Mouse (Mus musculus) MN1 (cell line): Measurements from ENCODE around the gene Pofut1.
"Not testable (repeated sequence)": the region's sequence is repeated elsewhere in the genome, so short reads cannot be mapped to it uniquely, and the experiment has no call there.

Experiments used
- DNase-seq: peaks from one replicate; pipeline ENCODE4 v3.0.0-alpha.2; 2016; ENCODE audit warnings: low spot score

The Pofut1 gene

DNA sequence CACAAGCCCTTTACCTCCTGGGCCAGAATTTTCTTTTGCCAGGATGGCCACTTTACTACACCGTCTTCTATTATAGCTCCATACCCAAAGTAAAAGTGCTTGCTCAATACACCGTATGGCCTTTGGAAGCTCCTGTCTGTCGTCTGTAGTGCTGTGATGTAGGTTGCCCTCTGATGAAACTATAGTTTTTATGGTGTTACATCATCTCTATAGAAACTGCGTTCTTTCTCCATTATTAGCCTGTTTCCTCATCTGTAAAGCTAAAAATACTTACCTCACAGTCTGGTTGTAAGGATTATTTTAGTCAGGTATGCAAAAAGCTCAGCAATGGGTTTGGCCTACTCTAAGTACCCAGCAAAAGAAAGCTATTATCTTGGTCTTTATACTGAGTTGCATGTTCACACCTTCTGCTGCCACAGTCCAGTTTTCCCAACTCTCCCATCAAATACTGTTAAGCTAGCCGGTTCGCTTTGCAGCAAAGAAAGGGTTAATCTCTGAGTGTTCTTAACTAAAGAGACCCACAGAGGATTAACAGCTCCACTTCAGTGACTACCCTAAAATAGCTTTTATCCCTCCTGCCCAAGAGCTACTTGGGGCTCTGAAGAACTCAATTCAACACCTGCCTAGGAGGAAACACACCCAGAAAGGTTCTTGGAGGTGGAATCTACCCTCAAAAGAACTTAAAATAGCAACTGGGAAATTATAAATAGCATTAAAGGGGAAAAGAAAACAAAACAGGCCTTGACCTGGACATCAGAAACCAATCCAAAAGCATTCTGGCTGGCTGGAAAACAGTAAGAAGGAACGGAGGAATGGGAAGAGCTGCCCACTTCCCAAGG lies 2.1 kb upstream of the Pofut1 start:
- no peak for DNase-seq

DNA sequence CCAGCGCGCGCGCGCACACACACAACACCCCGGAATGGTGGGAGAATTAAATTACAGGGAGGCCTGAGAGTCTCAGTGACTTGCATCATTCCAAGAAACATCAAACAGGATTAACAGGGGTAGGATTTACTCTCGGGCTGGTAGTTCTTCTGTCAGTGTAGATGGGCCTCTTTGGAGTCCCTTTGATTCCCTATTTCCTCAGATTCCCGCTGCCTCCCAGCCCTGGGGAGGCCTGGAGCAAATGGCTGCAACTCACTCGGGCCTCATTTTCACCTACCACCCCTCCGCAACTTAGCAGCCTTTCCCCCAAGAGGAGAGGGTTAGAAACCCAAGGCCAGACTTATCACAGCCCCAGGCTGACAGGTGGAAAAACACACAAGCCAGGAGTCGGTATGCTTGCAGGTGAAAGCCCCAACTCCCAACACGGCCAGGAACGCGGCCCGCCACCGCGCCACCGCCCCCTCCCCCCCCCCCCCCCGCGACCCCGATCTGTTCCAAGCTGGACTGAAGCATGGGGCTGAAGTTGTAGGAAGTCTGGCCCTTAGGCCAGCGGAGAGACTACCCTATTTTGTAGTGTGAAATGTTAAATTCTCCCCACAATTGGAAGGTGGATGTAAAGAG lies 1.4 kb upstream of the Pofut1 start:
- peak; percentile 71 for DNase-seq

DNA sequence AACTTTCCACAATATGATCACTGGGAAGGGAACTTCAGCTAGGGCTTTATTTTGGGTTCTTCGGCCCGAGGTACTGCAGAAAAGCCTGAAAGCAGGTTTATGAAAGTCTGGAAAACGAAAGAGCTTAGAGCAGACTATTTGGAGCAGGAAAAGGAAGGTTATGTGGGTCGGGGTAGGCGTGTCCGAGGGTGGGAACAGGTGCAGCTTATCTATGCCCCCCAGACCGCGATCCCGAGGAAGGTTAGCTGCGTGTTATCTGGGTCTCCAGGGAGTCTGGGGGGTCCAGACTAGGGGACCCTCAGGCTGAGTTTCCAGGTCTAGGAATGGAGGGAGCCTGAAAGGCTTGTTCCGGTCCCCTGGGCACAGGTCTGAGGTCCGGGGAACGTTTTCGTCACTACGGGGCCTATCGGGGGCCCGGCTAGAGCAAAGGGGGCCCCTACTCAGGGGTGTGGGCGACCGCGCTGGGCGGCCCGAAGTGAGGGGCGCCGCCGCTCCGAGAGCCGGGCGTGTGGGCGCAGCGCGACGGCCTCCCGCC lies 565 bp upstream of the Pofut1 start:
- peak; percentile 33 for DNase-seq

DNA sequence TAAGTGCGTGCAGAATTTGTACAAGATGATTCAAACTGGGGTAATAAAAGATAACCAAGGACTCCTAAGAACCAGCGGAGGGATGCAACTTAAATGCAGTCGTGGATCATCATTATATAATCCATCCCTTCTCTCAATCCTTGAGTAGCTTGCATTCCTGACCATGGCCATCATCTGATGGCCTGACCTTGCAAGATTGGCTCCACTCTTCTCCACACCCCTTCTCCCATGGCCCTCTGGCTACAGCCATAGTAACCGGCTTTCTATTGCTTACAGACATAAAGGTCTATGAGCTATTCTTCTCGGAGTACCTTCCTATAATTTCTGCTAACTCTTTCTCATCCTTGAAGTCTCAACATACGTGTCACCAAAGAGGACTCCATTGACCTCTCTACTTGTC lies 823 bp downstream of the Pofut1 start:
- DNase-seq: no peak

DNA sequence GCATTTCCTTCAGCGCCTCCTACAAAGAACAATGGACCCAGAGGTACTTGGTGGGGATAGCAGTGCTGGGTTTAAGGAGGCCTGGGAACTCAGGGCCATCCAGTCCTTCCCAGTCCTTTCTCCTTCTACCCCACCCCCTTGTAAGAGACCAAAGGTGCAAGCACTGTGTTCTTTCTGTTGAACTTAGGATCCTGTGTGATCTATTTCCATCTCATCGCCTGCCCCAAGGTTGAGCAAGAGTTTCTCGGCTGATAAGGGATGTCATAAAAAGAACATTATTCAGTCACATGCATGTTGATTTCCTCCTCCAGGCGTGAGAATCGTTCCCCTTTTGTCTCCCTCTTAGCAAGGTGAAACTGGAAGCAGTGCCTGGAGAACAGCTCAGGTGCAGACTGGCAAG lies 8.4 kb downstream of the Pofut1 start:
- no peak for DNase-seq

DNA sequence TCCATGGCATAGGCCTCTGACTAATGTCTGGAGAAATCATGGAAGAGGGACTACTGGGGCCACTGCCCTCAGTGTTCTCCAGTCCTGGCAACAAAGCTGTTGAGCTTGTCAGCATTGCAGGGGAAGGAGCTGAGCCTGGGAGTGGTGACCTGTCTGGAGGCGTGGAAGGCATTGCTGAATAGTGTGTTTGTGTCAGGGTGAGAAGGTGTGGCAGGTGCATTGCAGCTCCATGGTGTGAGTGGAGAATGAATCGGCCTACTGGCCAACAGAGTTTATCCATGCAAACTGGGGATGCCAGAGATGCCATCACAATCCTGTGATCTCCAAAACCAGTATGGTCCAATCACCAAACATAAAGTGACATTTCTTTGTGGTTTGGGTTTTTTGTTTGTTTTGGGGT lies 15.3 kb downstream of the Pofut1 start:
- no peak for DNase-seq

DNA sequence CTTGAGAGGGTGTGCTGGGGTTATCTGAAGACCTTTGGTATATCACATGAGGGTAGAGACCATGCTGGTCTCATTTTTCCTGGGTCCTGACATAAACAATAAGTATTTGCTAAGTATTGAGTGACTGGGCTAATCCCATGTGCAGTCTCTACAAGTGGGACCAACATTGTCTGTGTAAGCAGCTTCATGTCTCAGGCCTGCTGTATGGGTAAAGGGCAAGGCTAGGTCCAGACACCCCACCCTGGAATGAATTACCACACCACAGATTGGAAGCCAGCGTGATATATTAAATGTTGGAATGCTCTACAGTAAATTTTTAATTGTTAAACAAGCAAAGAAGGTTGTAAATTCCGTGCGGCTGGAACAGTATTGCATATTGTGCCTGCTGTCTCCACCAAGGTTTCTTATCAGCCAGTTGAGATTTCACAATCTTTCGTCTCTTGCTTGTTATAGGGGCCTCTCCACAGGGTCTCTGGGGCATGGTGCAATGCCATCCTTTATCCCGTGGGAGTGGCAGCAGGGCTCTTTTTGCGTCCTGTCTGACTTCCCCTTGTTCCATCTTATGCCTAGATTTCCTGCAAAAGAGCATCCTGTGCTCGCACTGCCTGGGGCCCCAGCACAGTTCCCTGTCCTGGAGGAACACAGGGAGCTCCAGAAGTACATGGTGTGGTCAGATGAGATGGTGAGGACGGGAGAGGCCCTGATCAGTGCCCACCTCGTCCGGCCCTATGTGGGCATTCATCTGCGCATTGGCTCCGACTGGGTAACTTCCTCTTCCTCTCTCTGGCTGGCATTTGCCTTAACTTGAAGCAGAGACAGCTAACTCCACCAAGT lies 17.9 kb downstream of the Pofut1 start:
- no peak for DNase-seq

DNA sequence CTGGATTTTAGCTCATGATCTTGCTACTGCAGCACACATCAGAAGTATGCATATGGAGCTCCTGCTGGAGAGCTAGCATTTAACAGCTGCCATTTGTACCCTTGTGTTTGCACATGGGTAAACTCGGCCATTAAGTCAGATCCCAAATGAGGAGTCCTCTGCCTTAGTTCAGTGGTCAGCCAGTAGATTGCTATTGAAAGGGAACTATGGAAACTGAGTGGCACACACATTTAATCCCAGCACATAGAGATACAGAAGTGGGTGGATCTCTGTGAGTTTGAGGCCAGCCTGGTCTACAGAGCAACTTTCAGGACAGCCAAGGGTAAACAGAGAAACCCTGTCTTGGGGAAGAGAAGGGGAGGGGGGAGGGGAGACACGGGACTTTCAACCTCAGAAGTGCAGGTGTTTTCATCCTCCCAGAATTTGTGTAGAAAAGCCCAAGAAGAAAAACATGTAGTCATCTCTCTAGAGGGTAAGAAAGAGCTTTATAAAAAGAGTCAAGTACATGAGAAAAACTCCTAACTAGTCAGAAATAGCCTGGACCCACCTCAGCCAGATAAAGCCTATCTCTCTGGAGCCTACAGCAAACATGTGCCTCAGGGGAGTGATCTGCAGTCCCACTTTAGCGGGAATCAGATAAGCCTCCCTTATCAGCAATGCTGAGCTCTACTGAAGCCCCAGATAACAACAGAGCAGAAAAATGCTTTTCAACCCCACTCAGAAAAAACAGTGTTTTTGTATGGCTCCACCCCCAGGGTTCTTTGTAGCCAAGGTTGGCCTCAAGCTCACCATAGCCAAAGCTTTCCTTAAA lies 18.7 kb downstream of the Pofut1 start:
- no peak for DNase-seq

DNA sequence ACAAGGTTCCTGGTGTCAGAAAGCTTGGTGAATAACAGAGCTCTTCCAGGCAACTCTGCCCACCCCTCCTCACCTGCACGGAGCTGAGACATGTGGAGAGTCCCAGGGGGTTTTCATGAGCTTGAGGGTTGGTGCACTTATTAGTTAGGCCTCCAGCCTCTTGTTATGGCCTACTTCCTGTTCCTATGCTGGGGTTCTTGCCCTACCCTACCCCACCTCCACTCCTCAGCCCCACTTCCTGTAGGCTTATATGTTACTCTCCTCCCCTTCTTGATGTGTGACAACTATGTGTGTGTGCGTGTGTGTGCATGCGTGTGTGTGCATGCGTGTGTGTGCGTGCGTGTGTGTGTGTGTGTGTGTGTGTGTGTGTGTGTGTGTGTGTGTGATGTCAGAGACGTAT lies 21.7 kb downstream of the Pofut1 start:
- no peak for DNase-seq

DNA sequence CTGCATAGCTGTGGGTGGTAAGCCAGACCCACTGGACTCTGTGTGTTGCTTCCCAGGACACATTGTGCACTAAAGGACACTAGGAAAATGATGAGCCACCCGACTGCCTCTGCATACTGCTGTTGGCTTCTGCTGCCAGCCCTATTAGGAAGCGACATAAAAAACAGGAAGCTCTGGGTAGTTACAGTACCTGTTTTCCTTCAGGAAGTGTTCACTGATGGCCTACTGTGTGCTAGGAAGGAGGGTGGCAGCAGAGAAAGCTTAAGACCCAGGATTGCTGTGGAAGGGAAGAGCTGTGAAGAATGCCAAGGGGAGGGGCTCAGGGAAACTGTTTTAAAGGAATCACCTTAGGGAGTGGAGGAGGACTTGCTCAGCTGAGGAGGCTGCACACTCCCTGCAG lies 26.0 kb downstream of the Pofut1 start:
- DNase-seq: no peak

DNA sequence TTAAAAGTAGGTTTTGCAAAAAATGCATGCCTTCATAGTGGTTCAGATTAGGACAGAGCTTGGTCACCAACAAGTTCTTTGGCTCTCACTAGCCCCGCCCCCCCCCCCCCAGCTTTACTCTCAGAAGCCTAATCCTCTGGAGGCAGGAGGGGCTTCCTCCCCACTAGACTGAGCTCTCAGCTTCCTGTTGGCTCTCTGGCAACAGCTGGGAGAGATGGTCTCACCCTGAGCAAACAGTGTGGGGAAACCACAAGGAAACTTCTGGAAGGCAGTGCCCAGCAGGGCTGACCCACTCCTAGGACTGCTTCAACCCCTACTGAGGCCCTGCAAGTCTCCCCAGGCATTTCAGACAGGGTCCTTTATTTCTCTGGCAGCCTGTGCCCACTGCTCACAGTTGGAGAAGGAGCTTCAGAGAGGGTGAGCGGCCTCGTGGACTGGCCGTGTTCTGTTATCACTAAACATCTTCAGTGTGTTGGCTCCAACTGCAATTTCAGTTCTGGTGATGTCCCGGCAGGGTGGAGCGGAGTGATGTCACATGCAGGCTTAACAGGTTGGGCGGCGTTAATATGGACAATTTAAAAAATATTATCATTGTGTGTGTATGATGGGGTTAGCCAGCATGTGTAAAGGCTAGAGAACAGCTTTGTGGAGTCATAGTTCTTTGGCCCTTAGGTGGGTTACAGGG lies 29.0 kb downstream of the Pofut1 start:
- not testable (repeated sequence) for DNase-seq

DNA sequence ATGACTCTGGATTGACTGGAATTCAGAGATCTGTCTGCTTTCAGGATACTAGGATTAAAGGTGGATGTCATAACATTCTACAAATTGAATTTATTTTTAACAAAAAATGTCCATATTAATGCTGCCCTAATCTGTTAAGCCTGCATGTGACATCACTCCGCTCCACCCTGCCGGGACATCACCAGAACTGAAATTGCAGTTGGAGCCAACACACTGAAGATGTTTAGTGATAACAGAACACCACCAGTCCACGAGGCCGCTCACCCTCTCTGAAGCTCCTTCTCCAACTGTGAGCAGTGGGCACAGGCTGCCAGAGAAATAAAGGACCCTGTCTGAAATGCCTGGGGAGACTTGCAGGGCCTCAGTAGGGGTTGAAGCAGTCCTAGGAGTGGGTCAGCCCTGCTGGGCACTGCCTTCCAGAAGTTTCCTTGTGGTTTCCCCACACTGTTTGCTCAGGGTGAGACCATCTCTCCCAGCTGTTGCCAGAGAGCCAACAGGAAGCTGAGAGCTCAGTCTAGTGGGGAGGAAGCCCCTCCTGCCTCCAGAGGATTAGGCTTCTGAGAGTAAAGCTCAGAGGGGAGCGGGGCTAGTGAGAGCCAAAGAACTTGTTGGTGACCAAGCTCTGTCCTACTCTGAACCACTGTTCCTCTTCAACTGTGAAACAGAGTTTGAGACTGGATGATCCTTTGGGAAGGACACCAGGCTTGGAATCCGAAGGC lies 33.0 kb downstream of the Pofut1 start:
- DNase-seq: not testable (repeated sequence)

DNA sequence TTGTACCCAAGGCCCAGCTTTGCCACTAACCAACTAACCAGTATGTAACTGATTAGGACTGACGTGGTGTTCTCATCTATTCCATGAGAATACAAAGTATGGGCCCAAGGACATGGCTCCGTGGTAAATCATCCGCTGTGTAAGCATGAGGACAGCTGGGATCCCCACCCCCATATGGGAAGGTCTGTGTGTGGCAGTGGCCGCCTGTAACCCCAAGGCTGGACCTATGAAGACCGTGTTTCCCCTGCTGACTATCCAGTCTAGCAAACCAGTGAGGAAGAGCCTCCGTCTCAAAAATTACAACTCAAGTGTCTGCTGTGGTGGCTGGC lies 33.5 kb downstream of the Pofut1 start:
- no peak for DNase-seq

DNA sequence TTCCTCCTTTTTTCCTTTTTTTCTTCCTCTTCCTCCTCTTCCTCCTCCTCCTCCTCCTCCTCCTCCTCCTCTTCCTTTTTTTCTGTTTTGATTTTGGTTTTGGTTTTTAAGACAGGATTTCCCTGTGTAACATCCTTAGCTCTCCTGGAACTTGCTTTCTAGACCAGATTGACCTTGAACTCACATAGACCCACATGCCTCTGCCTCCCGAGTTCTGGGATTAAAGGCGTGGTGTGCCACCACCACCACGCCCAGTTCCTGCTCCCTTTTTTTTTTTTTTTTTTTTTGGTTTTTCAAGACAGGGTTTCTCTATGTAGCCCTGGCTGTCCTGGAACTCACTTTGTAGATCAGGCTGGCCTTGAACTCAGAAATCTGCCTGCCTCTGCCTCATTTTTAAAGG lies 34.2 kb downstream of the Pofut1 start:
- DNase-seq: not testable (repeated sequence)

DNA sequence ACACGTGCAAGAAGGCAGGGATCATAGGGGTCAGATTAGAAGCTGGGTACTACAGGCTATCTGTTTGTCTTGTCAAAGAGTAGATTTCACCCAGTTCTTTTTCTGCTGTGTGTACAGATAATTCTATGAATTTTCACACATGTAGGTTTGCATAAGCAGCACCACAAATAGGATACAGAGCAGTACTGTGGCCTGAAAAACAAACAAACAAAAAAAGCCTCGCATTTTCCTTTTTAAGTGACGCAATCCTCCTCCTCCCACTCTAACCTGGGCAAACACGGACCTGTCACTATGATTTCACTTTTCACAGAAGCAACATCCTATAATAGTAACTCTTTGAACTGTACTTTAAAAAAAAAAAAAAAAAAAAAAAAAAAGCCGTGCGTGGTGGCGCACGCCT lies 35.1 kb downstream of the Pofut1 start:
- no peak for DNase-seq

DNA sequence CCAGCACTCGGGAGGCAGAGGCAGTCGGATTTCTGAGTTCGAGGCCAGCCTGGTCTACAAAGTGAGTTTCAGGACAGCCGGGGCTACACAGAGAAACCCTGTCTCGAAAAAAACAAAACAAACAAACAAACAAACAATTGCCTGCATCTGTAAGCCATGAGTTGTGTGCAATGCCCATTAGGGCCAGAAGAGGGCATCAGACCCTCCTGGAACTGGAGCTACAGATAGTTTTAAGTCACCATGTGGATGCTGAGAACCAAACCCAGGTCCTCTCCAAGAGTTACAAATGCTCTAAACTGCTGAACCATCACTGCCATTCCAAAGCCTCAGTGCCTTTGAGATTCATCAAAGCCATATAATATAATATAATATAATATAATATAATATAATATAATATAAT lies 35.5 kb downstream of the Pofut1 start:
- not testable (repeated sequence) for DNase-seq

DNA sequence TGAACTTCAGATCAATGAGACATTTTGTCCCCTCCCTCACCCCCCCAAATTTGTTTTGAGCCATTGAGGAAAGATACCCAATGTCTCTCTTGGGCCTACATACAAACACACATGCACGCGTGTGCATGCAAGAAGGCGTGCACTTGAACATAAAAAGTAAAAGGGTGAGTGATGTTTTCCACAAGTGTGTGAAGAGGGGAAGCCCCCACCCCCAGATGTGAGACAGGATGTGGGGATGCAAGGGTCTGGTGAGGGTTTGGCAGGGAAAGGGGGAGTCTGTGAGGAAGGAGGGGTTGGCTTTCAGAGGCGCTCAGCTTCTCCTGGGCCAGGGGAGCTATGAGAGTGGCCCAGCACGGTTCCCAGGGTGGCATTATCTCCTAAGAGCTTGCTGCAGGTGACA lies 37.0 kb downstream of the Pofut1 start:
- no peak for DNase-seq

DNA sequence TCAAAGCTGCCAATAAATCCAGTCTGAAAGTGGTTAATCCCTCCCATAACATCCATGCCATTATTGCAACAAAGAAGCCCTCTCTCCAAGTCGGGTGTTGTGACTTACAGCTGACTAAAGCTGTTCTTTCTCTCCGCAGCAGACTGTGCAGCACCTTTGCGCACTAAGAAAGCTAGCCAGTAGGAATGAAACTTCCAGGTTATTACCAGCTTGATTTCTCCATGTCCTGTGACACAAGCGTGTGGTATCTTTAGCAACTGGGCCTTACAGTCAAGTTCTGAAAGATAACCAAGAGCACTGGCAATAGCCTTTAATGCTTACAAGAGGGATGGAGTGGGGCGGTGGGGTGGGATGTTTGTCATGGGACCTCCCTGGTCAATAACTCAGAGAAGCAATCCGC lies 42.6 kb downstream of the Pofut1 start:
- no peak for DNase-seq

DNA sequence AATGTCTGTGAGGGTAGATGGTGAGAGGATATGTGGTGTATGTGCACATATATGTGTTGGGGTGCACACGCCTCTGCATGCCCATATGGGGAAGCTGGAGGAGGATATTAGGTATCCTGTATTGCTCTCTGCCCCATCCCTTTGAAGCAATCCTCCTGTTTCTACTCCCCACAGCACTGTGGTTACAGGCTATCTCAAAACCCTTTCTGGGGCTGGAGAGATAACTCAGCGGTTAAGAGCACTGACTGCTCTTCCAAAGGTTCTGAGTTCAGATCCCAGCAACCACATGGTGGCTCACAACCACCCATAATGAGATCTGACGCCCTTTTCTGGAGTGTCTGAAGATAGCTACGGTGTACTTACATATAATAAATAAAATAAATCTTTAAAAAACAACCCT lies 45.2 kb downstream of the Pofut1 start:
- DNase-seq: no peak

DNA sequence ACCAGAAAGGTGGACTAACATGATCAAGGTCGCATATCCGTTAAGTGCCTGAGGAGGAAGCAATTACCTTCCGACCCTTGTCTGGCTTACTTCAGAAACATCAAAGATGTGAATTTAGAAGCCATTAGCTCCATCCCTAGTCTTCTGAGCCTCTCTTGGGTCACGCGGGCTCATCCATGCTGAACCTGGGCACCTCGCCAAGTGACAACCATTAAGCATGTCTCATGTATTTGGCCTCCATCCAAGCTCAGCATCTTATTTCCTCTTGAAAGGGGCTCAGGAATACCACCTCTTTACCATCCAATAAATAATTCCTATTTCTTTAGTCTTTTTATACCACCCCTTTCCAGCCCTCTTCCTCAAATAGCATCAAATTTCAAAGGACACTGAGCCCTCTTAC lies 46.5 kb downstream of the Pofut1 start:
- DNase-seq: peak; percentile 92
